Mouse (Mus musculus): ENCODE data around the gene Tlr7.

- TF ChIP-seq POLR2A (IDR thresholded peaks at IDR 0.05; ENCODE audit: extremely low read depth, insufficient read depth, low read length) (no peak), CTCF (IDR thresholded peaks at IDR 0.05; ENCODE audit: low read depth, low read length) (no peak)
These were observed 635 bp upstream of the Tlr7 start for GRCm38 (mm10) chrX:167330993-167331392.
